In the genomic region with DNA sequence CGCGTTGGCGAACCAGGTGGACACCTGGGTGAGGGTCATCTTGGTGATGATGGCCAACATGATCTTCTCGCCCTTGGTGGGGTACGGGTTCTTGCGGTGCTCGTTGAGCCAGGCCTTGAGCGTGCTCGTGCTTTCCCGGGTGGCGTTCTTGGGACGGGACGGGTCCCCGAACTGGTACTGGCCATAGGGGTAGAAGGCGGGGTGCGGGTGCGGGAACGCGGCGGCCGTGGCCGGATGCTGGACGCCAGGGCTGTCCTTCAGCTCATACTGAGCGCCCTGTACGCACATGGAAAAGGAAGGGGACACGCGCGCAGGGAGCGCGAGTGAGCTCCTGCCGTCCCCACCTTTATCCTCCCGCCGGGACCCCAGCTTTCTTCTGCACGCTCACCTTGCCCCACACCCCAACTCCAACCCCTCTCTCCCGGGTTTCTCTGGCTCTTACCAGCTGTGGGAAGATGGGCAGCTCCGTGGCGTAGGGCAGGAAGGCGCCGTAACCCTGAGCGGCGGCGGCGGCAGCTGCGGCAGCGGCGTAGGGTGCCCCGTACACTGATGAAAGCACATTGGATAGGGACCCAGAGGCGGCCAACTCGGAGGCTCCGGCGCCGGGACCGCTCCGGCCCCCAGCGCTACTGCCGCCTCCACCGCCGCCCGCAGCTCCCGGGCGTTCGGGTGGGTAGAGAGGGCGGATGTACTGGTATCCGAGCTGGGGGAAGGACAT, we compare ENCODE assay signal across 8 mouse cellular contexts. TPM values are rescaled to one million over a fixed set of nuclear protein-coding genes. Genes with fewer than 3 reads are reported as not detected.
DNase-seq lines count a peak whose midpoint lies in the region; ATAC-seq and TF ChIP-seq lines count a peak whose summit lies in the region.

No protein-coding gene starts in this region.

- peaks cover 56% of the 10 kb centered on the region for H3K4me1 ChIP-seq in forebrain, embryonic 13.5 days
- H3K4me1 ChIP-seq in intestine, postnatal 0 days (replicated peaks; ENCODE audit: control insufficient read depth, insufficient read depth, low read length): 0 out of 2 replicates have a peak, but pooled peaks cover 4% of the 10 kb centered on the region

- peak; percentile 11; the same call in 1 of the 2 replicates for ATAC-seq in cerebellum, adult (ENCODE audit: insufficient number of reproducible peaks, low FRiP score, low TSS enrichment)
- ATAC-seq in Patski: peak; percentile 33
- peak; percentile 26 for ATAC-seq in forebrain, embryonic 13.5 days
- ATAC-seq in intestine, postnatal 0 days: 0 out of 2 replicates have a peak, but pooled peaks have one; percentile 17

- H3K4me2 ChIP-seq in forebrain, embryonic 13.5 days: peak overlapping the region; percentile 78
- peak overlapping the region; percentile 94 for H3K4me2 ChIP-seq in intestine, postnatal 0 days (replicated peaks; ENCODE audit: low read depth)

- WGBS in forebrain, embryonic 13.5 days: under 1% methylated on average over 64 of the region's 64 CpGs
- under 1% methylated on average over 61 of the region's 64 CpGs for WGBS in intestine, postnatal 0 days

- no peaks in the 10 kb centered on the region for H3K27me3 ChIP-seq in Patski
- peaks cover 97% of the 10 kb centered on the region for H3K27me3 ChIP-seq in forebrain, embryonic 13.5 days
- H3K27me3 ChIP-seq in intestine, postnatal 0 days (replicated peaks; ENCODE audit: control insufficient read depth, insufficient read depth, low read length): peaks cover 99% of the 10 kb centered on the region

- peak overlapping the region; percentile 40 for H3K27ac ChIP-seq in forebrain, embryonic 13.5 days
- H3K27ac ChIP-seq in intestine, postnatal 0 days (ENCODE audit: low read depth, low read length): no peak overlapping the region

- DNase-seq in cerebellum, adult 9-11 months: no peak
- DNase-seq in Patski (ENCODE audit: low read depth, low spot score): no peak
- DNase-seq in lung, postnatal 4 days: peak; percentile 33 to 41
- no peak for DNase-seq in spleen, adult 18-20 months
- no peak for DNase-seq in ovary, postnatal 14 days (ENCODE audit: low spot score)

- no peak for TF ChIP-seq CTCF in Patski (IDR thresholded peaks at IDR 0.05)
- TF ChIP-seq CTCF in intestine, postnatal 0 days (IDR thresholded peaks at IDR 0.05; ENCODE audit: low read depth): no peak

- peak overlapping the region; percentile 64 for H3K9ac ChIP-seq in forebrain, embryonic 13.5 days
- H3K9ac ChIP-seq in intestine, postnatal 0 days (ENCODE audit: low read depth, low read length): 0 out of 2 replicates have a peak overlapping the region, but pooled peaks have one; percentile 17

- CTCF ChIA-PET in Patski (lab: Charles Lee): interaction anchor here (6.5 kb wide), 1 partner anchor 555 kb away, joined by 58 read pairs; the partner anchor contains the start of gene Irx5

- POLR2A ChIA-PET in Patski (lab: Charles Lee): interaction anchor here (0.9 to 7.3 kb wide), 7 partner anchors 9 to 554 kb away, joined by 3 to 60 read pairs (median 6); partner anchors contain the start of gene Irx5

- H3K36me3 ChIP-seq in forebrain, embryonic 13.5 days (ENCODE audit: poor library complexity, severe bottlenecking): no peaks in the 10 kb centered on the region
- no peaks in the 10 kb centered on the region for H3K36me3 ChIP-seq in intestine, postnatal 0 days (ENCODE audit: control insufficient read depth, insufficient read depth)

- H3K4me3 ChIP-seq in forebrain, embryonic 13.5 days: peak overlapping the region; percentile 47
- peak overlapping the region; percentile 62 for H3K4me3 ChIP-seq in intestine, postnatal 0 days (ENCODE audit: low read depth, low read length)

- no peaks in the 10 kb centered on the region for H3K9me3 ChIP-seq in forebrain, embryonic 13.5 days (replicated peaks)
- H3K9me3 ChIP-seq in intestine, postnatal 0 days (ENCODE audit: control insufficient read depth): no peaks in the 10 kb centered on the region

- in situ Hi-C loops in Patski (cut with MboI; ENCODE audit: low pct_unique_long_range_greater_than_20kb): loop anchor here (10.0 kb wide), 1 partner anchor 124 kb away; no protein-coding TSS in a partner anchor

RNA-seq across cellular contexts. Expression of gene Irx3, which starts 1.2 kb away (rescaled TPM):
- polyA plus RNA-seq in Patski (2021): 64.4 TPM
- polyA plus RNA-seq in forebrain, embryonic 13.5 days (2015; fragmentation: Nextera tagmentation; extraction: Ambion mirVana): 2.7 and 3.8 TPM in 2 replicates
- polyA plus RNA-seq in intestine, postnatal 0 days (2015; fragmentation: Nextera tagmentation; extraction: Ambion mirVana): 0.29 and 0.60 TPM in 2 replicates

Comparison
In these comparisons a context has a peak if more than half of its experiments do, and no peak if none do; other contexts are left out.
1. DNase-seq: peak in lung, postnatal 4 days (2 of 2); none in cerebellum, adult 9-11 months (single experiment), Patski (single experiment), spleen, adult 18-20 months (0 of 2) and ovary, postnatal 14 days (single experiment).
2. RNA of gene Irx3, which starts 1.2 kb away (polyA plus RNA-seq): 64.4 TPM in Patski (single experiment); 2.7 to 3.8 TPM in forebrain, embryonic 13.5 days and 0.29 to 0.60 TPM in intestine, postnatal 0 days; every median in the first group is over 10 times any median in the second.
3. Peak in every context shown above with its lines, with median percentiles within 50 percentile points of each other: ATAC-seq.